Mouse (Mus musculus) cerebellum, adult (tissue): Measurements from ENCODE around the gene Dmwd.
A peak's percentile ranks its signal among the peaks of the same experiment; 100 is the strongest.

Source experiments
- ATAC-seq: cut with Nextera tagmentation; 2 replicates; pipeline ENCODE4 v1.9.2; 2017; ENCODE audit warnings: mild to moderate bottlenecking, moderate library complexity, mixed read lengths; ENCODE audit not compliant: insufficient number of reproducible peaks, low FRiP score, low TSS enrichment

Dmwd gene

DNA sequence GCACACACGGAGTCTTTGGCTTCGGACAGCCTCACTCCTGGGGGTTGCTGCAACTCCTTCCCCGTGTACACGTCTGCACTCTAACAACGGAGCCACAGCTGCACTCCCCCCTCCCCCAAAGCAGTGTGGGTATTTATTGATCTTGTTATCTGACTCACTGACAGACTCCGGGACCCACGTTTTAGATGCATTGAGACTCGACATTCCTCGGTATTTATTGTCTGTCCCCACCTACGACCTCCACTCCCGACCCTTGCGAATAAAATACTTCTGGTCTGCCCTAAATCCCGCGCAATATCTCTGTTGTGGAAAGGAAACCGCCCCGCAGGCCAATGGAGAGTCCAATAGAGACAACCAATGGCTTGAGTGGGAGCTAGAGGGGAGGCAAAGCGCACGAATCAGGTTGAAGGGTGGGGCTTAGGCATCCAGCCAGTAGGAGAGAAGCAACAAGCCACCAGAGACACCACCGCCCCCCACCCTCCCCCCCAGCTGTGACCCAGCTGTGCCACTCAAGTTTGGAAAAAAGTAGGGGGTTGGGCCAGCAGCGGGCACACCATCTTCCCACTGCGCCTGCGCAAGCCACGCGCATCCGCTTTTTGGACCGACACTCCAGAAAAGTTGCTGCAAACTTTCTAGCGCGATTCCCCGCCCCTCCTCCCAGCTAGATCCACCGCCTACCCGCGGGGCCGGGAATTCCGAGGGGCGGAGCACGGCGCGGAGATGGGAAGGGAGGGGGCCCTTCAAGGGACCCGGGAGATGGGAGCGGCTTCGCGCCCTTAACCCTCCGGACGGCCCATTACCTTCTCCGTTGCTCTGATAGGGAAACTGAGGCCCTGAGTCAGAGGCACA, 17.7 kb downstream of the Dmwd start:
- no peak for ATAC-seq

DNA sequence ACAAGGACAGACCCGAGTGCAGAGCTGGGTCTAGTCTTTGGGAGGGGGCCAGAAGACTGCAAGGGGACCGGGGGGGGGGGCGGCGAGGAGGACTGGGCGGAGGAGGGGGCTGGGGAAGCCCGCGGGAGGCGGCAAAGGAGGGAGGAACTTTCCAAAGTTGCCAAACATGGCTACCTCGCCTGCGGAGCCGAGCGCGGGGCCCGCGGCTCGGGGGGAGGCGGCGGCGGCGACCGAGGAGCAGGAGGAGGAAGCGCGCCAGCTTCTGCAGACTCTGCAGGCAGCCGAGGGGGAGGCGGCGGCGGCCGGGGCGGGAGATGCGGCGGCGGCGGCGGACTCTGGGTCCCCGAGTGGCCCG, 18.4 kb downstream of the Dmwd start, which contains the start of gene Six5:
Six5 (plus strand) TSS at position 124 of the 355 bp plus-strand sequence.
- ATAC-seq: no peak

DNA sequence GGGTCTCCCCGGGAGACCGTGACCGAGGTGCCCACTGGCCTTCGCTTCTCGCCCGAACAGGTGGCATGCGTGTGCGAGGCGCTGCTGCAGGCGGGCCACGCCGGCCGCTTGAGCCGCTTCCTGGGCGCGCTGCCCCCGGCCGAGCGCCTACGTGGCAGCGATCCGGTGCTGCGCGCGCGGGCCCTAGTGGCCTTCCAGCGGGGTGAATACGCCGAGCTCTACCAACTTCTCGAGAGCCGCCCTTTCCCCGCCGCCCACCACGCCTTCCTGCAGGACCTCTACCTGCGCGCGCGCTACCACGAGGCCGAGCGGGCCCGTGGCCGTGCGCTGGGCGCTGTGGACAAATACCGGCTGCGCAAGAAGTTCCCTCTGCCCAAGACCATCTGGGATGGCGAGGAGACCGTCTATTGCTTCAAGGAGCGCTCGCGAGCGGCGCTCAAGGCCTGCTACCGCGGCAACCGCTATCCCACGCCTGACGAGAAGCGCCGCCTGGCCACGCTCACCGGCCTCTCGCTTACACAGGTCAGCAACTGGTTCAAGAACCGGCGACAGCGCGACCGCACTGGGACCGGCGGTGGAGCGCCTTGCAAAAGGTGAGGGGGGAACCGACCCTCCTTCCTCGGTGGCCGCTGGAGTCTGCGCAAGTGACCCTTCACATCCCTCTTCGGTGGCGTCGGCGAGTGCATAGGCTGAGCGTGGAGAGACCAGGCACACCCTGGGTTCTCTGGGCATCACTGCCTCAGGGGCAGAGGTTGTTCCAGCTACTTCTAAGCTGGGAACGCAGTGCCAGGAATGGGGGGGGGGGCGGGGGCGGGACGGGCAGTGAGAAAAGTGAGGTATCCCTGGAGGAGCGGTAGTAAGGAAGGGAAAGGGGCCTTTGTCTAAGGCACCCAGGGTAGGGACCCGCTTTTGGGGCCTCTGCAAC, 19.1 kb downstream of the Dmwd start:
- ATAC-seq: no peak

DNA sequence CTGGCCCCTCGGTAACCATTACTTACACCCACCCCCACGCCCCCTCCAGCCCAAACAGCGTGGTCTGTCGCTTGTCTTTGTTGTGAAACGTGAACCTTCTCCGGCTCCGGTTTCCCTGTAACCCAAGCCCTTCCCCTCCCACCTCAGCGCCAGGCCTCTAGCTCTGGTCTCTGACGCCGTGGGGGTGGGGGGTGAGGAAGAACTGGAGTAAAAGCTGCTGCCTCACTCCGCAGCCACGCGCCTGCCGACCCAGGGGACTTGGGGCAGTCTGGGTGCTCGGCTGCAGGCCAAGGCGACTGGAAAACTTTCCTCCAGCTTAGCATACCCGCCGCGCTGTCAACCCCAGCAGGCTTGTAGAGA, 19.7 kb downstream of the Dmwd start:
- no peak for ATAC-seq

DNA sequence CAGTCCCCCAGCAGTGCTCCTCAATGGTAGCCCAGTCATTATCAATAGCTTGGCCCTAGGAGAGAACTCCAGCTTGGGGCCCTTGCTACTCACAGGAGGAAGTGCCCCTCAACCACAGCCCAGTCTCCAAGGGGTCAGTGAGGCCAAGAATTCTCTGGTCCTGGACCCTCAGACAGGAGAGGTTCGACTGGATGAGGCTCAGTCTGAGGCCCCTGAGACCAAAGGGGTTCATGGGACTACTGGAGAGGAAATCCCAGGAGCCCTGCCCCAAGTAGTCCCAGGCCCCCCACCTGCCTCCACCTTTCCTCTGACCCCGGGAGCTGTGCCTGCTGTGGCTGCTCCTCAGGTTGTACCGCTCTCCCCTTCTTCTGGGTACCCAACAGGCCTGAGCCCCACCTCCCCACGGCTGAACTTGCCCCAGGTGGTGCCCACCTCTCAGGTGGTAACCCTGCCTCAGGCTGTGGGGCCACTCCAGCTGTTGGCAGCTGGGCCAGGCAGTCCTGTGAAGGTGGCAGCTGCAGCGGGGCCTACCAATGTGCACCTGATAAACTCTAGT, 20.5 kb downstream of the Dmwd start:
- no peak for ATAC-seq

DNA sequence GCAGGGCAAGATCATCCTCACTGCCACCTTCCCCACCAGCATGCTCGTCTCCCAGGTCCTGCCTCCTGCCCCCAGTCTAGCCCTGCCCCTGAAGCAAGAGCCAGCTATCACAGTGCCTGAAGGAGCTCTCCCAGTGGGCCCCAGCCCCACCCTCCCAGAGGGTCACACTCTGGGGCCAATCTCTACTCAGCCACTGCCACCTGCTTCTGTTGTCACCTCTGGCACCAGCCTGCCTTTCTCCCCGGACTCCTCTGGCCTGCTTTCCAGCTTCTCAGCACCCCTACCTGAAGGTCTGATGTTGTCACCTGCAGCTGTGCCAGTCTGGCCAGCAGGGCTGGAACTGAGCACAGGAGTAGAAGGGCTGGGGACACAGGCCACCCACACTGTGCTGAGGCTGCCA, 21.2 kb downstream of the Dmwd start:
- no peak for ATAC-seq

DNA sequence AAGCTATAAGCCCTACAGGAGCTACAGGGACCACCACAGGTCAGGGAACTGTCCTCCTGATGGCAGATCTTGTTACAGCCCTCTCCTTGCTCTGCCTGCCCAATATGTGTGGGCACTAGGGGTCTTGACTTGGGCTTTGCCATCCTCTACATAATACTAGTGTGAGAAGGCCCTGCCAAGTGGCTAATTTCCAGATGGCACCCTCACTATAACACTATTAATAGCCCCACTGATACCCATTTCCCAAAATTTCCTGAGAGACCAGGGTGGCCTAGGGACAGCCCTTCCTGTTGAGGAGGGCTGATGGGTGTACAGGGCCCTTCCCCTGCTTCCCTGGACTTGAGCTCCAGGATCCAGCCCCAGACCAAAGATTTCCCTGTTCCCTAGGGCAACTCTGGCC, 21.8 kb downstream of the Dmwd start:
- no peak for ATAC-seq

DNA sequence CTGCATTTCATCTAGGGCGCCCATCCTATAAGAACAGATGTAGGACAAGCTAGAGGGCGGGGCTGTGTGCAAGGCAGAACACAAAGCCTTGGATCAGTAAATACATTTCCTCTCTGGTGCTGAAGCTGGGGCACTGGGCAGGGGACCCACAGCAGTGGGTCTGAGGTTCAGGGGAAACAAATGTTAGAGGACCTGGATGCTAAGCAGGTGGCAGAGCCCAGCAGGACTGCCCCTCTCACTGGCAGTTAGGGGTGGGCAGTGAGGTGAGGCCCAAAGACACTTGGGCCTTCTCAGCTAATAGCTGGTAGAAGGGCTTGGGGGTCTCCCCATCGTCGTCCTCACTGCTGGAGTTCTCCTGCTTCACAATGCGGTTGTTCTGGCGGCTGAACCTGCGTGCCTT, 22.8 kb downstream of the Dmwd start:
- no peak for ATAC-seq

DNA sequence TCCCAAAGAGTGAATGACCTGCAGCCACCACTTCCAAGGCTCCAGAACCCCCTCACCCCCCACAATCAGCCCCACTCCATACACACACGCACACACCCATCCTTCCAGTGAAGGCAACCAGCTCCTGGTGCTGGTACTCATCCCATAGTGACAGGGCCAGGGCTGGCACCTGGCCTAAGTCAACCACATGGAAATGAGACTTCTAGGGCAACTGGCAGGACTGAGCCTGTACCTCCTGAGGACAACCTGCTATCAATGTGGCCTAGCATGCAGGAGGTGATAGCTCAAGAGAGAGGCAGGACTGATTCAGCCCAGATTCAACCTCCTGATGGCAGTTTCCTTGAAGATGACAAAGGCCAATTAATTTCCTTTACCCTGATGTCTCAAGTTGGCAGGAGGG, 24.3 kb downstream of the Dmwd start:
- no peak for ATAC-seq

DNA sequence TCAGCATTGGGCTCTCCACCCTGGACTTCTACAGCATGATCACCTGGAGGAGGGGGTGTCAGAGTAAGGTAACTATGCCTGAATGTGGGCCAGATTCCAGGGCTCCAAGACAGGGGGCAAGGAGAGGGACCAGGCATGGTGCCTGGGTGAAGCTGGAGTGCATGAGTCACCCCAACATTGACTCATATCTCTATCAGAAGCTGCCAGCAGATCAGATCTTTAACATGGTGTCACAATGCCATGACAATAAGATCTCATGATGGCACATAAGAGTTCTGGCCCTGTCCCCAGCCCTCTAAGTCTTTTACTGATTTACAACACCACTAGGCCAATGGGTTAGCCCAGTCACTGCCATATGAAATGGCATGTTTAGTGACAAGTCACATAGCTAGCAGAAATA, 27.7 kb downstream of the Dmwd start:
- no peak for ATAC-seq

DNA sequence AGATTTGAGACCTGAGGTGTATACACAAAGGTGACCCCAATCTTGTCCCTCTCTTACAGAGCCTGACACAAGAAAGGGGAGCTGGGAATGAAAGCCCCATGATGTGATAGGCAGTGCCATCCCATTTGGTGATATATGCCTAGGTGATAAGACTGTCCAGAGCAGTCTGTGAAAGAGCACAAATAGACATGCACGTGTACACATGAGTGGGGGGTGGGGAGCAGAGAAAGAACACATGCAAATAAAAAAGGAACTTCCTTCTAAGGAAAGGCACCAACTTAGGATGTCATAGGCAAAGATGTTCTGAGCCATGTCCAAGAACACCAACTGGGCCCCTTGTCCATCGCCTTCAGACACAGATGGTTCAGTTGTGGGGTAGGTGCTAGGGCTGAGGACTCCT, 28.5 kb downstream of the Dmwd start:
- ATAC-seq: no peak

DNA sequence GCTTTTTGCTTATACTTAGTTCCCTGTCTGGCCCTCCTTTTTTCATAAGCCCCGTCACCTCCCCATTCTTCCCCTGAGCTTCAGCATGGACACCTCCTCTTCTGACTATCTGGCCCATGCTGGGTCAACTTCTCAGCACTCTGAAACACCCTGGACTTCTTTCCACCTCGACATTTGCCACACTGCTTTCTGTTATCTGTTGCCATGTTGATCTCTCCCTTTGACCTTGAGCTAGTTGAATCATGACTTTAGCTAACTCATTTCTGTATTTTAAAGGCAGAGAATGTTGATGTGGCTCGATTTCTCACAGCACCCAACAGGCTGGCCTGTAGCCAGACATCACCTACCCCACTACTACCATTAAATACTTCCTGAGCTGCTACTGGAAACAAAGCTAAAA, 31.4 kb downstream of the Dmwd start:
- ATAC-seq: no peak

DNA sequence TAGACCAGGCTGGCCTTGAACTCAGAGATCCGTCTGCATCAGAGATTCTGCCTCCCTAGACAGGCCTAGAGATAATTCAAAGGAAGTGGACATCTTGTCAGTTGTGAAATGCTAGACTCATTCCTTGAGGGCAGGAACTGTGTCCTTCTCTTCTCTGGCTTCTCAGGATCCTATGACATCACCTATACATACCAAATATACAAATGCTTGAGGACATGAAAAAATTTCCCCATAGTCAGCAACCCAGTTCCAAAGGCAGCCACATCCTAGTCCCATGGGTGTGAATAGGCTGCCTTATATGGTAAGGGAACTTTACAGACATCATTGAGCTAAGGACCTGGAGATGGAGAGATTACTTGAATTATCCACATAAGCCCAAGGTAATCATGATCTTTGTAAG, 33.5 kb downstream of the Dmwd start:
- ATAC-seq: no peak

DNA sequence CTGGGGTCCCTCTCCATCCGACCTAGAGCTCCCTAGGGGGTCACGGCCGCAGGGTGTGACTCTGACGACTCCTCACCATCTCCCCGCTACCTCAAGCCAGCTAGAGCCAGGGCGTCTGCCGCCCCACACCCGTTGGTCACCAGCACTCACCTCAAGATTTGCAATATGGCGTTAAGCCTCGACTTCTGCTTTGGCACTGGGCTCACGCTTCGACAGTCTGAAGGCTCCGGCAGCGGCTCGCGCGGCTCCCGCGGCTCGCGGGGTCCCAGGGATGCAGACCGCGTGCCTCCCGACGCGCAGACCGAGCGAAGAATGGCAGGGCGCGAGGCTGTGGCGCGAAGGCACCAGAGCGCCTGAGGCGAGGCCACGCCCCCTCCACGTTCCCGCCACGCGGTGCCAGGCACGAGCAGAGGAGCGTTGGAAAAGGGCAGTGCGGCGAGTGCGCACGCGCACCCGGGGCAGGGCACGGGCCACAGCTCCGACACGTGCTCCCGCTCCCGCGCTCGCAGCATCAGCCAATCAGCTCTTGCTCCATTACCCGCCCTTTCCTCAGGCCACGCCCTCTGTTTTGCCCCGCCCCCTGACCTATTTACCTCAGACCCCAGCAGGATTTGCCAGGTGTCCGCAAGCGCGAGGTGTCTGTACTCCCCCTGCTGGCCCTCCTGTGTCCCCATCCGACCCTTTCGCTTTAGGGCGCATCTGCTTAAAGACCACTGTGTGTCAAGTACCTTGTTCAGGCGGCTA, 42.2 kb downstream of the Dmwd start, which contains the start of gene Gm4969:
Gm4969 (minus strand) TSS at position 341 of the 744 bp plus-strand sequence.
- peak; percentile 40; the same call in 1 of the 2 replicates for ATAC-seq

DNA sequence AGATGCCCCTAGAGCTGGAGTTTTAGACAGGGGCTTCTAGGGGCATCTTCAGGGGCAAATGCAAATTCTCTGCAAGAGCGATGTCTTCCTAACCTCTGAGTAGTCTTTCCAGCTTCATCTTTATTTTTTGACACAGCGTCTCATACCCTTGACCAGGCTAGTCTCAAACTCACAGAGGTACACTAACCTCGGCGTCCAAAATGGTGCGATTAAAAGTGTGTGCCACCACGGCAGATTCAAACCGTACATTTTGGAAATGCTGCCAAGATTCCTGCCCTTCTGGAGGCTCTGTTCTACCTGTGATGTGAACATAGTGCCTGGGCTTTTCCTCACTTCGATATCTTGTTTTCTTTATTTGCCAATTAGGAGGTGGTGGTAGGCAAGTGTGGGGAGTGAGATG, 43.1 kb downstream of the Dmwd start:
- ATAC-seq: no peak

DNA sequence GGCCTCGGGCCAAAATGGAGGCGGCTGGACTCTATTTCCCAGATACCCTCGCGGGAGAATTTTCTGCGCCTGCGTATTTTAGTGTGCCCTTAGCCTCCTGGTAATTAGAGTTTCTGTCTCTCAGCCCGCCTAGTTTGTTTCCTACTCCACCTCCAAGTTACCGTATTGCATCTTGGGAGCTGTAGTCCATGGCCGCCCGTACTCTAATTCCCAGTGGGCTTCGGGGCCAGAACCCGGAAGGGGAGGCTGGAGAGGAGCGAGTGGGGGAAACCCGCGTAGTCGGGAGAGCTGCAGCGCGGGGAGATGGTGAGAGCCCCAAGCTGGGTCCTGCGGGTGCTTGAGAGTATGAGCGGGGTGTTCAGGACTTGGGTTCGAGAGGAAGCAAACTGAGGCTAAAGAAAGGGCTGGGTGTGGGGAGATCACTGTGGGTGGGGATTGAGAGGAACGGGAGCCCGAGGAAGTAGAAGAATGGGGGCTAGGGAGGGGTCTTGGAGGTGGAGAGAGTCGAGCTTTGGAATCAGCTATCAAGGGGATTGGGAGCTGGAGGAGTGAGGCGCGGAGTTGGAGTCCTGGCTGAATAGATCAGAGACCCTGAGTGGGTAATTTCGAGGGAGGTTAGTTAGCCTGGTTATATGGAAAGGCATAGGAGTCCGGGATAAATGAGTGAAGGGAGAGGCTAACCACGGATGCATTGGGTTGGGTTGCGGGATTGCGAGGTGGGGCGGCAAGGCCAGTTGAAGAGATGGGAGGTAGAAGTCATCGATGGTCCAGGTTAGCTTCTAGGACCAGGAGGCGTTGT, 43.8 kb downstream of the Dmwd start, which contains the start of gene Fbxo46:
Fbxo46 (plus strand) TSS at position 229 of the 799 bp plus-strand sequence.
- peak; percentile 98 for ATAC-seq

DNA sequence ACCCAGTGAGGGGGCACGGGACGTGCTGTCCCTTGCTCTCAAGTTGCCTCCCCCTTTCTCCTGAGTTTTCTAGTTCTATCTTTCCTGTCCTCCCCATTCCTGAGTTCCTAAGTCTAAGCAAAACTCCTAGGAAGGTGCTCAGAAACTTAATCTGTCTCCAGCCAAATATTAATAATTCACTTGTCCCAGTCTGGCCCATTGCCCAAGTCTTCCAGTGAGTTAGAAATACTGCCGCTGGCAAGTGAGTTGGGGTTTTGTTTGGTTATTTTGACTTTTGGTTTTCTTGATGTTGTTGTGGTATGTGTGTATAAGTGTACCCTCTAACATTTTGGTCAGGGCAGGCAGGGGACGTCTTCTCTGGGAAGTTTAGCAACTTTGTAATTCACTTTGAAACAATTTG, 45.7 kb downstream of the Dmwd start:
- ATAC-seq: no peak

DNA sequence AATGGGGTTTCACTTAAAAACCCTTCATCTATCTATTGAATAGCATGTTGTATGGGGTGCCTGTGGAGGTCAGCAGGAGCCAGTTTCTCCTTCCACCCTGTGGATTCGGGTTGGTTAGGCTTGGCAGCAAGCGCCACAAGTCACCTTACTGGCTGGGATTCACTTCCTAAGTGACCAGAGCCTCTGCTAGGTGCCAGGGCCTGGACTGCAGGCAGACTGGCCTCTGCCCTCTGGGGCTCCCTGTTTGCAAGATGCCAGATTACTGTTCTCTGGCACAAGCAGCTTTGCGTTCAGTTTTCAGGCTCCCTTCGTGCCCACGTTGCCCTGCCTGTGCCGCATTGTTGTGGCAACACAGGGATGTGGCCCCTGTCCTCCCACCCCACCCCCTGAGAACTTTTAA, 48.7 kb downstream of the Dmwd start:
- ATAC-seq: no peak

DNA sequence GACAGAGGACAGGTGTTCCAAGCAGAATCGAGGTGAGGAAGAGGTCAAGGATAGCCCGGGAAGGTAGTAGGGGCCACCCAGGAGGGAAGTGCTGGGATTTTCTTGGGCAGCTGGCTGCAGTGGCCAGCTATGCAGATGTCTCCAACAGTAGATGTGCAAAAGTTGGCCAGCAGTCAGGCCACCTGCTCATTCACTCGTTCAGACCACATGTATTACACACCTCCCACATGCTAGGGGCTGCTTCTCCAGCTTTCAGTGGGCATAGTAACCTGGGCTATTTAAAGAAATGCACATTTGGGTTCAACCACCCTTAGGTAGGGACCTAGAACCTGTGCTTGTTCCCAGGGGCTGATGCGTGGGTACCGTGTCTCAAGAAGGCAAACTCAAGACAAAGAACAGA, 51.7 kb downstream of the Dmwd start:
- ATAC-seq: no peak

DNA sequence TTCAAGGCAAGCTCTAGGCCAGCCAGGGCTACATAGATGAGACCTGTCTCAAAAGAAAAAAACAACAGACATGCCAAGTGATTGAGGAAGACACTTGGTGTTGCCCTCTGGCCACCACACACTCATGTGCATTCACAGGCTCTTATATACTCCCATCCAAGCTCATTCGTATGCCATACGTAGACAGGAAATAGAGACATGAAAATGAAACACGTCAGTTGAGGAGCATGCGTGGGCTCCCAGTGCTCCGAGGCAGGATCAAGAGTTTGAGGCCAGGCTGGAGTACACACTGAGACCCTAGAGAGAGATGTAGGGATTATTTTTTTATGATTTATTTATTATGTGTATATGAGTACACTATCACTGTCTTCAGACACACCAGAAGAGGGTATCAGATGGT, 53.4 kb downstream of the Dmwd start:
- ATAC-seq: no peak
